Mouse (Mus musculus) liver, adult 2 months (tissue): ENCODE data around the gene Plekhg1.

Source experiments
- CTCF ChIP-seq: fragments of 200-500 bp; IDR thresholded peaks from 2 replicates; pipeline ENCODE4 v1.5.1; 2011; ENCODE audit warnings: low read depth, low read length, control low read depth
- POLR2A ChIP-seq: fragments of 200-500 bp; IDR thresholded peaks from 2 replicates; pipeline ENCODE4 v1.6.1; 2011; ENCODE audit warnings: low read length, control low read depth; ENCODE audit not compliant: insufficient read depth; ENCODE audit errors: extremely low read depth

DNA sequence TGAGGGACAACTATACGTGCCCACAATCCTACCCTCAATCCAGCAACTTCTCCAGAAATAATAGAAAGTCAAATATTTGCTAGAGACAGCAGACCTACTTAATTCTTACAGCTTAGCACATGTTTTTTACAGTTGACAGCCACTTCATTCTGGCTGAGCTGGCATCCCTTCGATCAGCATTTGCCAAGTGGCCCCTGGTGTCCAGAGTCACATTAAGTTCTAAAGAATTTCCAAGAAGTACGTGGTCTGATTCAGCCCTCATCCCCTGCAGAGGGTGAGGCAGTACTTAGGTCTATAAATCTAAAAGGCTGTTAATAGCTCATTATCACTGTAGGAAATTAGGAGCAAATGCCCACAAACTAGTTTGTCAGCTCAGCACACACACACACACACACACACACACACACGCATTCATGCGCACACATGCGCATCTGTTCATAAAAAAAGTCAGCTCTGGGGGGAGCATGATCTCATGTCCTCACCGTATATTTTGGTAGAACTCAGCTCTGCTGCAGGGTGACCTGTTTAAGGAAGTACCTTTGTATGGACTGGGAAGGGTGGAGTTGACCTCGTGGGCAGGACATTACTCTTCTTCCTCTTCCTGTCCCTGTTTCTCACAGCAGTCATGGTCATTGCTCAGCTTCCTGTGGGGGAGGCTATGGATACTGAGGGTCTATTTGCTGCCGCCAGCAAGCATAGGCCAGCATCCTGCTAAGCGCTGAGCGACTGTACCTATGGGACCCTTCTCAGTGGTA, 91.6 kb downstream of the Plekhg1 start:
- TF ChIP-seq CTCF (no peak), POLR2A (no peak)
